Mouse (Mus musculus) limb, embryonic 11.5 days (tissue): ENCODE results near the gene Isx. TPM values are rescaled to one million over a fixed set of nuclear protein-coding genes. Genes with fewer than 3 reads are reported as not detected.

ENCODE experiments used
- ATAC-seq: fragments of 200-750 bp; cut with Nextera tagmentation; 2 replicates; pipeline ENCODE4 v1.8.0; 2017; ENCODE audit warnings: low read depth; ENCODE audit not compliant: insufficient number of reproducible peaks, low FRiP score, low TSS enrichment
- DNase-seq: peaks from one replicate; pipeline ENCODE4 v3.0.0-alpha.2; 2015; ENCODE audit warnings: low spot score
- H3K27ac ChIP-seq: fragments of 300-500 bp; sonication (generic); replicated peaks from 2 replicates; pipeline ENCODE4 v1.5.1; 2014; ENCODE audit warnings: low read depth, mild to moderate bottlenecking, low read length
- H3K27me3 ChIP-seq: fragments of 300-500 bp; sonication (generic); 2 replicates; pipeline ENCODE4 v1.6.1; 2014; ENCODE audit warnings: mild to moderate bottlenecking, low read length, mixed read lengths; ENCODE audit not compliant: control insufficient read depth, insufficient read depth
- H3K36me3 ChIP-seq: fragments of 300-500 bp; sonication (generic); 2 replicates; pipeline ENCODE4 v1.6.1; 2014; ENCODE audit warnings: mild to moderate bottlenecking, low read length, moderate library complexity, mixed read lengths; ENCODE audit not compliant: control insufficient read depth, insufficient read depth
- H3K4me1 ChIP-seq: fragments of 300-500 bp; sonication (generic); 2 replicates; pipeline ENCODE4 v1.6.1; 2014; ENCODE audit warnings: low read length, mixed read lengths; ENCODE audit not compliant: control insufficient read depth, insufficient read depth
- H3K4me2 ChIP-seq: fragments of 300-500 bp; sonication (generic); 2 replicates; pipeline ENCODE4 v1.6.1; 2014; ENCODE audit warnings: low read depth, mild to moderate bottlenecking, moderate library complexity; ENCODE audit not compliant: severe bottlenecking
- H3K4me3 ChIP-seq: fragments of 300-500 bp; sonication (generic); 2 replicates; pipeline ENCODE4 v1.5.1; 2014; ENCODE audit warnings: low read depth, low read length
- H3K9ac ChIP-seq: fragments of 300-500 bp; sonication (generic); 2 replicates; pipeline ENCODE4 v1.6.1; 2014; ENCODE audit warnings: mild to moderate bottlenecking, low read length
- H3K9me3 ChIP-seq: fragments of 300-500 bp; sonication (generic); 2 replicates; pipeline ENCODE4 v1.6.1; 2016; ENCODE audit warnings: low read length; ENCODE audit not compliant: control insufficient read depth
- WGBS: fragments of 180-500 bp; shearing (Covaris S2); extraction: QIAGEN DNeasy Blood & Tissue Kit; methylation state at CpG from one replicate; pipeline ENCODE4 v1.1.7; 2014; 5-methylcytosine and 5-hydroxymethylcytosine counted together
- polyA plus RNA-seq: library from polyadenylated mRNA; unstranded; fragments of >200 nt; fragmentation: Nextera tagmentation; extraction: Ambion mirVana; gene quantifications from 2 replicates; pipeline ENCODE4 v1.2.1, GENCODE M21; 2014

Isx gene
- polyA plus RNA-seq, 1 experiment from 2014 or later, result not detected

DNA sequence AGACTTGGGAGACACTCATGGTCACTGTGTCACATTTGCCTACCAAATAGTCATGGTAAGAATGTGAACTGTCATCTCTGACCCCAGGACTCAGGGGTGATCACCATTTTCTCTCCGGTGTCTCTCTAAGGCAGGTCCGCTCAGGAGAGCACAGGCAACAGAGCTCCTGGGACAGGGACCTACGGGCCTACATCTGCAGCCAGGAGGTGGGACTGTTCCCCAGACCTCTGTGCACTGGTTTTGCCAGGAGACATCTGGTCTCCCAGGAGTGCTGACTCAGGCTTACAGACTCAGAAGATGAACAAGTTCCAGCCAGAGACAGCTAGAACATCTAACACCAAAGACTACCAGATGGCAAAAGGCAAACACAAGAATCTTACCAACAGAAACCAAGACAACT is 69.1 kb downstream of the Isx start:
- no peaks in the 10 kb centered on the region for H3K4me1 ChIP-seq
- H3K9me3 ChIP-seq, result no peaks in the 10 kb centered on the region
- no peak overlapping the region for H3K27ac ChIP-seq
- ATAC-seq (no peak), DNase-seq (no peak)
- no peak overlapping the region for H3K9ac ChIP-seq
- H3K4me3 ChIP-seq, result no peak overlapping the region
- WGBS, result 94% methylated on average over 3 of the region's 3 CpGs
- no peaks in the 10 kb centered on the region for H3K27me3 ChIP-seq
- H3K4me2 ChIP-seq, result no peak overlapping the region
- H3K36me3 ChIP-seq, result no peaks in the 10 kb centered on the region

Other genes with a start within 250 kb of the Isx start
- 49.7 and 49.9 TPM in 2 replicates for gene Hmgxb4, start 120.2 kb downstream of the Isx start, polyA plus RNA-seq
- gene Tom1, start 160.5 kb downstream of the Isx start, polyA plus RNA-seq, result 30.1 and 35.0 TPM in 2 replicates
- gene Hmox1, start 220.4 kb downstream of the Isx start, polyA plus RNA-seq, result 11.9 and 16.0 TPM in 2 replicates
- gene Mcm5, start 236.4 kb downstream of the Isx start, polyA plus RNA-seq, result 279 and 284 TPM in 2 replicates